Mouse (Mus musculus): ENCODE results near the gene Ccdc8. TPM values are rescaled to one million over a fixed set of nuclear protein-coding genes. Genes with fewer than 3 reads are reported as not detected.

The Ccdc8 gene
- polyA plus RNA-seq, 1 experiment from 2014 or later, result 24.1 TPM

DNA sequence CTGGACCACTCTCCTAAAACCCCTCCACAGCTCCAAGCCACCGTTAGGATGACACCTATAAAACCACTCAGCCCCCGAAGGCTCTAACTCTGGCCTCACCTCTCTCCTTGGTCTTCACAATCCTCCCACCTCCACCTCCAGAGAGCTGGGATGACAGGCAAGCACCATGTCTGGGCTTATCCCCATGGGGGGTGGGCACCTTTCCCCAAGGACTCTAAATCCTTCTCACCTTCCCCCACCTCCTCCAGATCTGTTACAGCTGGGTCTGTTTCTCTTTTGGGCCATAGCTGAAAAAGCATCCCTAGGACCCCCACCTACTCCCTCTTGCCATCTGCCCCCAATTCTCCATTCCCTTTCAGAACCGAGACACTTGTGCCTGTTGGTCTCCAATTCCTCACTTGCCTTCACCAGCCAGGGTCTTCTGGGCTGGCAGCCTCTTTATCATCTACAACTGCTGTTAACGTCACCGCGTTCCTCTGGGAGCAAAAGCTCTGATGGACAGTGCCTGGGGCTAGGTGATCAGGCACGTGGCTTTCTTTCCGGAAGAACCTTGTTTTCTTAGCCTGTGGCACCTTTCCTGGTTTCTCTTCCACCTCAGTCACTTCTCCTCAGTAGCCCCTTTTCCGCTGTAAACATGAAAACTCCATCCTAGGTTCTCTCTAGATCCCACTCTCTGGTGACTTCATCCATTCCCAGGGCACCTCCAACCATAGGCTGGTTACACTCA is 33.6 kb downstream of the Ccdc8 start:
- no peak overlapping the region for H3K9ac ChIP-seq (ENCODE audit: low read length)
- ATAC-seq (replicated peaks; ENCODE audit: low FRiP score, low TSS enrichment, low read depth) (no peak), DNase-seq (ENCODE audit: low spot score) (no peak)
- H3K9me3 ChIP-seq (ENCODE audit: control insufficient read depth, low read length), result no peaks in the 10 kb centered on the region
- H3K4me2 ChIP-seq (ENCODE audit: low read length), result peak overlapping the region; percentile 70
- WGBS, result 77% methylated on average over 9 of the region's 9 CpGs
- H3K27ac ChIP-seq (ENCODE audit: low read depth), result no peak overlapping the region
- H3K27me3 ChIP-seq (replicated peaks; ENCODE audit: control insufficient read depth, insufficient read depth, low read length), result no peaks in the 10 kb centered on the region
- peaks cover 25% of the 10 kb centered on the region for H3K4me1 ChIP-seq (replicated peaks; ENCODE audit: control insufficient read depth, insufficient read depth, low read length)
- no peak overlapping the region for H3K4me3 ChIP-seq (ENCODE audit: low read depth, low read length)
- peaks cover 40% of the 10 kb centered on the region for H3K36me3 ChIP-seq (ENCODE audit: control insufficient read depth, insufficient read depth, low read length)

DNA sequence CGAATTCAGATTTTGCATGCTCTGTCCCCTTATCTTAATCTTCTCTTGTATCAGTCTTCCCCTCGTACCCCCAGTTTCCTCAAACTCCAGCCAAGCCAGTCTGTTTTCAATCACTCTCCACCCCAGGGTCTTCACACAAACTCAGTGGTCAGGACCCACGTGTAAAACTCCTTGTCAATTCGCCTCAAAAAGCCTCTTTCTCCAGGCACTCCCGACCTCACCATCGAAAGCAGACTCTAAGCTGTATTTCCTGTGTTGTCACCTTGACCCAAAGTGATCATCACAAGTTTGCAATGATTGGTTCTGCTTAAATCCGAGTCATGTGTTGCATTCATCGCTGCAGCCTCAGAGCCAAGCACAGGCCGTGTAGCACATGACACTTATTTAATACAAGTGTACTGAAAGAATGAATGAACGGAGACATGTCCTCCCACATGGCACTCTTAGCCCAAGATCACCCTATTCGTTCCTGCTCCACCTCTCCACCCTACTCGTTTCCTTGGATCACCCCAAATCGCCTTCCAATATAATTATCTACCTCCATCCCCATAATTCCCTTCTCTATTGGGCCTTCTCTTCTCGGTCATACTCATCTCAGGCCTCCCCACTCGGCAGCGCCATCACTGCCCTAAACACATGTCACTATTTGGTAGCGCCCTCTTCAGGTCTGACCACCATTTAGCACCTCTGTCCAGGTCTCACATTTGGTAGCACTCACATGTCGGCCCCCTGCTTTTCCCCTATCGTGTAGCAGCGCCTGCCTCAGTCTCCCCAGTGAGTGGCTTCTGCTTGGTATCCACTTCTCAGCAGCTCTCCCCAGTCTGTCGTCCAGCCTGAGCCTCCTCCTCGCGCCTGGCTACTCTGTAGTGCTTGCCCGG is 34.4 kb downstream of the Ccdc8 start:
- Histone ChIP-seq H3K9ac (ENCODE audit: low read length) (peak overlapping the region; percentile 73), H3K27me3 (replicated peaks; ENCODE audit: control insufficient read depth, insufficient read depth, low read length) (no peaks in the 10 kb centered on the region), H3K27ac (ENCODE audit: low read depth) (peak overlapping the region; percentile 52; the same call in 1 of the 2 replicates), H3K4me3 (ENCODE audit: low read depth, low read length) (peak overlapping the region; percentile 77), H3K36me3 (ENCODE audit: control insufficient read depth, insufficient read depth, low read length) (peaks cover 39% of the 10 kb centered on the region), H3K4me2 (ENCODE audit: low read length) (peak overlapping the region; percentile 70), H3K9me3 (ENCODE audit: control insufficient read depth, low read length) (no peaks in the 10 kb centered on the region), H3K4me1 (replicated peaks; ENCODE audit: control insufficient read depth, insufficient read depth, low read length) (peaks cover 25% of the 10 kb centered on the region)
- ATAC-seq (replicated peaks; ENCODE audit: low FRiP score, low TSS enrichment, low read depth), result peak; percentile 63; the same call in 1 of the 2 replicates
- 7% methylated on average over 24 of the region's 24 CpGs for WGBS
- no peak for DNase-seq (ENCODE audit: low spot score)

DNA sequence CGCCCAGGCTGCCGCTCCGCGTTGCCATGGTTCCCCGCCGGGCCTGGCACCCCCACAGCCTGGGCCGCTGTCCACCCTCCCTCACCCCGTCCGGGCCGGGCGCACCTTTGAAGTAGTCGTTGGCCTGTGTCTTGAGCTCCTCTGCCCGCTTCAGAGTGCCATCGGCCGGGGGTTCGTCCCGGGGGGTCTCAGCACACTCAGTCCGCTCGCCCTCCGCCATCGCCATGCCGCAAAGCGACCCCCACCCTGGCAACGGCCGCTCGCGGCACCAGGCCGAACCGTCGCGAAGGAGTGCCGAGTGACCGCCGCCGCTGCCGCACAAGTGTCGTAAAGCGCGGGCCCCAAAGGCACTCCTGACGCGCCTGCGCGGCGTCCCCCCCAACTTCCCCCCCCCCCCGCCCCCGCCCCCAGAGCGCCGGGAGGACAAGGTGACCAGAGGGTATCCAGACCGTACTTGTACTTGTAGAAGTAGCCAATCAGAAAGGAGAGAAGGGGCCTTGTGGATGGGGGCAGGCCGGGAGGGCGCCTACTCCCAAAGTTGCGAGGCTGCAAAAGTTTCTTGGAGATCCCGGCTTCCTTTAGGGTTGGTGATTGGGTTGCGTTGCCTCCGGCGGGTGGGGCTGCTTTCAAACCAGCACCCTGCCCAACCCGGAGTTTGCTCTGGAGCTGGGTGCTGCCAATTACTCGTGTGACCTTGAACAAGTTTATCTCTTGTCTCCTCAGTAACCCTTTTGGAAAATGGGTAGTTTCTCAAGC is 35.3 kb downstream of the Ccdc8 start, which contains the start of gene Ppp5c:
TSS of gene Ppp5c (minus strand) at position 337 of the 756 bp plus-strand sequence.
- Histone ChIP-seq H3K9ac (ENCODE audit: low read length) (peak within 1 kb of the TSS; percentile 73), H3K27me3 (replicated peaks; ENCODE audit: control insufficient read depth, insufficient read depth, low read length) (no peaks in the 10 kb centered on the region), H3K4me2 (ENCODE audit: low read length) (peak within 1 kb of the TSS; percentile 70), H3K4me3 (ENCODE audit: low read depth, low read length) (peak within 1 kb of the TSS; percentile 77), H3K27ac (ENCODE audit: low read depth) (peak within 1 kb of the TSS; percentile 52), H3K9me3 (ENCODE audit: control insufficient read depth, low read length) (no peaks in the 10 kb centered on the region), H3K36me3 (ENCODE audit: control insufficient read depth, insufficient read depth, low read length) (peaks cover 39% of the 10 kb centered on the region), H3K4me1 (replicated peaks; ENCODE audit: control insufficient read depth, insufficient read depth, low read length) (peaks cover 25% of the 10 kb centered on the region)
- under 1% methylated on average over 55 of the region's 58 CpGs for WGBS
- ATAC-seq (replicated peaks; ENCODE audit: low FRiP score, low TSS enrichment, low read depth), result peak; percentile 87
- DNase-seq (ENCODE audit: low spot score), result peak; percentile 95

DNA sequence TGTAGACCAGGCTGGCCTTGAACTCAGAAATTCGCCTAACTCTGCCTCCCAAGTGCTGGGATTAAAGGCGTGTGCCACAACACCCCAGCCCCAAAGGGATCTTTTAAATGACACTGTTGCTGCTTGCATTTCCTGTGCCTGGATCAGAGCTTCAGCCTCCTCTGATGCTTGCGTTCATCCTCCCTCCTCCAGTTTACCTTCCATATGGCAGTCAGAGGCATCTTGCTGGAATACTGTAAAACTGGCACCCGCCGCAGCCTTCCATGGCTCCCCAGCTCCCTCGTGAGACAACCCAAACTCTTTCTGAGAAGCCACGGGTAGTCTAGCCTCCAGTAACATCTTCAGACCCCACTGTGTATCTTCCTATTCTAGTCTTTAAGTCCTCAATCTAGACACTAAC is 36.4 kb downstream of the Ccdc8 start:
- no peak overlapping the region for H3K9ac ChIP-seq (ENCODE audit: low read length)
- H3K9me3 ChIP-seq (ENCODE audit: control insufficient read depth, low read length), result no peaks in the 10 kb centered on the region
- no peak overlapping the region for H3K4me3 ChIP-seq (ENCODE audit: low read depth, low read length)
- H3K4me2 ChIP-seq (ENCODE audit: low read length), result no peak overlapping the region
- no peak overlapping the region for H3K27ac ChIP-seq (ENCODE audit: low read depth)
- ATAC-seq (replicated peaks; ENCODE audit: low FRiP score, low TSS enrichment, low read depth) (no peak), DNase-seq (ENCODE audit: low spot score) (no peak)
- H3K36me3 ChIP-seq (ENCODE audit: control insufficient read depth, insufficient read depth, low read length), result peaks cover 41% of the 10 kb centered on the region
- peaks cover 25% of the 10 kb centered on the region for H3K4me1 ChIP-seq (replicated peaks; ENCODE audit: control insufficient read depth, insufficient read depth, low read length)
- 73% methylated on average over 7 of the region's 7 CpGs for WGBS
- no peaks in the 10 kb centered on the region for H3K27me3 ChIP-seq (replicated peaks; ENCODE audit: control insufficient read depth, insufficient read depth, low read length)

DNA sequence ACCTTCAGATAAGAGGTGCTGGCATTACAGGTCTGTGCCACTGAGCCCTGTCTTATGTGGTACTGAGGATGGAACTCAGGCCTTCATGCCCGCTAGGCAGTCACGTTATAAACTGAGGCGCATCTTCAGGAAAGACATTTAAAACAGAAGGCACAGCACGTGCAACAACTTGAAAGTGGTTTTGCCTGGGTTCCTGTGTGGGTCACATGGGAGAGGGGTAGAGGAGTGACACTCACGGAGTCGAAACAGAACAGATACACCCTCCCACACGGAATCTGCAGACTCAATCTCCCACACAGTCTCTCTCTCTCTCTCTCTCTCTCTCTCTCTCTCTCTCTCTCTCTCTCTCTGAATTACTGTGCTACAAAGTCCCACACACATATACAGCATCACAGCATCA is 37.7 kb downstream of the Ccdc8 start:
- ATAC-seq (replicated peaks; ENCODE audit: low FRiP score, low TSS enrichment, low read depth) (no peak), DNase-seq (ENCODE audit: low spot score) (no peak)
- WGBS, result 66% methylated on average over 7 of the region's 7 CpGs

DNA sequence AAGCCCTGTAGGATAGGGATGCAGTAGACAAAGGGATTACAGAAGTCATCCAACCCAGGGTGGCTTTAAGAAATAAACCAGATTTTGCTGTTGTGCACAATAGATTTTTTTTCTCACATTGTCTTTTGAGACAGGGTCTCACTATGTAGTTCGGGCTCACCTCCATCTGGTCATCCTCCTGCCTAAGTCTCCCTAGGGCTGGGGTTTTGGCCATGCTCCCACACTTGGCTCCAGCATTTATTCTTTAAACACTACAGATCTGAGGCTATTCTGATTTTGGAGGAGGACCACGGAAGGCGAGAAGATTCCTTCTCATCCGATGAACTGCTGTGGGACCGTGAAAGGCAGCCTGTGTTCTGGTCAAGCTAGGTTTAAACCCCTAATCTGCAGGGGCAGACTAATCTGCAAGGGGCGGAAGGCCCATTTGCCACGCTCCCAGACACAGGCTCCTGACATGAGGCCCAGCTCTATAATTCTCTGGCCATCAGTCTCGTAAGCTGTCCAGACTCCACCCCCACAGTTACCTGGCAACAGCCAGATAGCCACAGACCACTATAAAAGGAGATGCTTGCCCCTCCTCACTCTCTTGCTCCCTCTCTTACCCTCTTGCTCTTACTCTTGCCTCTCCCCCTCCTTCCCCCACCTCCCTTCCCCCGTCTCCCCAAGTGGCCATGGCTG is 45.6 kb downstream of the Ccdc8 start:
- no peaks in the 10 kb centered on the region for H3K9me3 ChIP-seq (ENCODE audit: control insufficient read depth, low read length)
- no peak overlapping the region for H3K9ac ChIP-seq (ENCODE audit: low read length)
- no peak overlapping the region for H3K27ac ChIP-seq (ENCODE audit: low read depth)
- DNase-seq (ENCODE audit: low spot score), result no peak
- no peaks in the 10 kb centered on the region for H3K4me1 ChIP-seq (replicated peaks; ENCODE audit: control insufficient read depth, insufficient read depth, low read length)
- no peaks in the 10 kb centered on the region for H3K27me3 ChIP-seq (replicated peaks; ENCODE audit: control insufficient read depth, insufficient read depth, low read length)
- no peak for ATAC-seq (replicated peaks; ENCODE audit: low FRiP score, low TSS enrichment, low read depth)
- H3K4me3 ChIP-seq (ENCODE audit: low read depth, low read length), result no peak overlapping the region
- 52% methylated on average over 9 of the region's 9 CpGs for WGBS
- H3K36me3 ChIP-seq (ENCODE audit: control insufficient read depth, insufficient read depth, low read length), result peaks cover 95% of the 10 kb centered on the region
- H3K4me2 ChIP-seq (ENCODE audit: low read length), result no peak overlapping the region

More for the DNA sequence above, 37.7 kb downstream of the Ccdc8 start:
- H3K4me3 ChIP-seq (ENCODE audit: low read depth, low read length), result no peak overlapping the region
- H3K36me3 ChIP-seq (ENCODE audit: control insufficient read depth, insufficient read depth, low read length), result peaks cover 46% of the 10 kb centered on the region
- H3K4me2 ChIP-seq (ENCODE audit: low read length), result no peak overlapping the region
- H3K9me3 ChIP-seq (ENCODE audit: control insufficient read depth, low read length), result no peaks in the 10 kb centered on the region
- H3K27me3 ChIP-seq (replicated peaks; ENCODE audit: control insufficient read depth, insufficient read depth, low read length), result no peaks in the 10 kb centered on the region
- H3K9ac ChIP-seq (ENCODE audit: low read length), result no peak overlapping the region
- no peak overlapping the region for H3K27ac ChIP-seq (ENCODE audit: low read depth)
- peaks cover 21% of the 10 kb centered on the region for H3K4me1 ChIP-seq (replicated peaks; ENCODE audit: control insufficient read depth, insufficient read depth, low read length)

DNA sequence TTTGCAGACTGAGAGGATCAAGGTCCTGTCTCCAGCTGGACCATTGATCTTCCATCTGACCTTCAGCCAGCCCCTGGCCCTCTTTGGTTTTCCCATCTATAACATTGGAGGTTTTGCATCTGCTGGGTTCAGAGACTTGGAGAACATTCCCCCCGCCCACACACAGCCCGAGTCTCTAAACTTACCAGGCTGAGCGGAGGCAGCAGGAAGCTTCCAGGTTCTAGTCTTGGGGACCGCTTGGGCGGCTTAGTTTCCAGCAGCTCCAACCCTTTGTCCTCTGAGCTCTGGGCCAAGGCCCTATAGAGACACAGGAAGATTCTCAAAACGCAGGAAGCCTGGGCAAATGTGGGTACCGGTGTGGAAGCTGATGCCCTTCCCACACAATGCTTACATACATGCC is 46.9 kb downstream of the Ccdc8 start:
- H3K9me3 ChIP-seq (ENCODE audit: control insufficient read depth, low read length), result no peaks in the 10 kb centered on the region
- H3K27me3 ChIP-seq (replicated peaks; ENCODE audit: control insufficient read depth, insufficient read depth, low read length), result no peaks in the 10 kb centered on the region
- no peak overlapping the region for H3K9ac ChIP-seq (ENCODE audit: low read length)
- DNase-seq (ENCODE audit: low spot score) (no peak), ATAC-seq (replicated peaks; ENCODE audit: low FRiP score, low TSS enrichment, low read depth) (no peak)
- H3K4me1 ChIP-seq (replicated peaks; ENCODE audit: control insufficient read depth, insufficient read depth, low read length), result no peaks in the 10 kb centered on the region
- H3K4me2 ChIP-seq (ENCODE audit: low read length), result no peak overlapping the region
- WGBS, result 95% methylated on average over 7 of the region's 7 CpGs
- no peak overlapping the region for H3K4me3 ChIP-seq (ENCODE audit: low read depth, low read length)
- H3K27ac ChIP-seq (ENCODE audit: low read depth), result no peak overlapping the region
- H3K36me3 ChIP-seq (ENCODE audit: control insufficient read depth, insufficient read depth, low read length), result peaks cover 95% of the 10 kb centered on the region

DNA sequence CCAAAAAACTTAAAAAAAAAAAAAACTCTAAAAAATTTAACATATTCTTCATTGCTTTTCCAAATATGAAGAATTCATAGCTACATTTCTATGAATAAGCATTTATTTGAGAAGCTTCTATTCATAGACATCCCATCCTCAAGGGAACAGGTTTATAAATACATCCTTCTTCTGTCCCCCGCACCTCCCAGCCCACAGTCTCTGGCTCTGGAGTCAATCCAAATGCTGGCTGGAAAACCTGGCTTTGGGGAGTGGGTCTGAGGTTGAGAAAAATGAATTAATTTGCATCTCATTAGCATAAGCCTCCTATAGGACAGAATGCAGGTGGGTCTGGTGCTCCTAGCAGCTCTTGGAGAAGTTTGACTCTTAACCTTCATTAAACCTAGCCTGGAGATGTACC is 53.2 kb downstream of the Ccdc8 start:
- DNase-seq (ENCODE audit: low spot score) (no peak), ATAC-seq (replicated peaks; ENCODE audit: low FRiP score, low TSS enrichment, low read depth) (no peak)
- 74% methylated on average over 1 of the region's 1 CpGs for WGBS
- no peak overlapping the region for H3K4me3 ChIP-seq (ENCODE audit: low read depth, low read length)
- H3K4me1 ChIP-seq (replicated peaks; ENCODE audit: control insufficient read depth, insufficient read depth, low read length), result no peaks in the 10 kb centered on the region
- no peaks in the 10 kb centered on the region for H3K9me3 ChIP-seq (ENCODE audit: control insufficient read depth, low read length)
- no peak overlapping the region for H3K4me2 ChIP-seq (ENCODE audit: low read length)
- no peak overlapping the region for H3K9ac ChIP-seq (ENCODE audit: low read length)
- H3K36me3 ChIP-seq (ENCODE audit: control insufficient read depth, insufficient read depth, low read length), result peaks cover 78% of the 10 kb centered on the region
- no peaks in the 10 kb centered on the region for H3K27me3 ChIP-seq (replicated peaks; ENCODE audit: control insufficient read depth, insufficient read depth, low read length)
- H3K27ac ChIP-seq (ENCODE audit: low read depth), result no peak overlapping the region

Data from intestine, embryonic 14.5 days (tissue).